Mouse (Mus musculus): ENCODE results near the gene Cinp. TPM values are rescaled to one million over a fixed set of nuclear protein-coding genes. Genes with fewer than 3 reads are reported as not detected.
A peak's percentile ranks its signal among the peaks of the same experiment; 100 is the strongest.
"Not testable (repeated sequence)": the region's sequence is repeated elsewhere in the genome, so short reads cannot be mapped to it uniquely, and the experiment has no call there.

Cinp gene
- polyA plus RNA-seq, 1 experiment from 2014 or later: 65.3 TPM

DNA sequence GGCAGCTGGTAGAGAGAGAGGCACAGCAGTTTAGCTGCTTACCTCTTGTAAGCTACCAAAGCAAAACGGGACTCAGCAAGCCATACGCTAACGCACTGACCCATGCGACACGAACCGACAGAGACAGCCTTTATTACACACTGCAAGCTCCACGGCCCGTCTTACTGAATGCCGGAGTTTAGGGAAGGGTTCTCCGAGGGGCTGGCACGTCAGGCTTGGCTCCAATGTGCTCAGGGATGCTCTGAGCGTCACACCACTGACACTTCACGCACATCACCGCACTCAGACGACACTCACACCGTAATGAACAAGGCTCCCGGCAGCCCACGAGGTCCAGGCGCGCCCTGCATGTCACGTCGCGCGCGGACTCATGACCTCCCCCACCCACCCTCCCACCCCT is 339 bp downstream of the Cinp start:
- no peak overlapping the region for H3K27ac ChIP-seq
- WGBS: under 1% methylated on average over 25 of the region's 25 CpGs
- no peak; the same call in none of the 2 replicates for ATAC-seq (ENCODE audit: low FRiP score, low read depth)

DNA sequence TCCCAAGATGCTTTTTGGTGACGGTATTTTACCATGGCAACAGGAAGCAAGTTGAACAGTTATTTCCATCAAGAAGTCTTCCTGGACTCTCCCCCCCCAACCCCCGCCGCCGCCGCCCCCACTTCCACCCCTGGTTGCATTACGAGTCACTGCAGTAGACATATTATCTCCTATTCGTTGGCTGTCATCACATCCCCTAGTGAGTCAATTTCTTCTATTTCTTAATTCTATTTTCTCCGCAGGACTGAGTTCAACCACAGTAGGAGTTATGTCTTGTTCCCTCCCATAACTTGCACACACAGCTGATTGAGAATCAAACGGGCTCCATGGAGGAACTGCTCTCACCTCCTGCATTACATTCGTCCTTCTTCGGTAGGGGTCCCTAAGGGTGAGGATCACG is 839 bp downstream of the Cinp start:
- 49% methylated on average over 12 of the region's 12 CpGs for WGBS
- Histone ChIP-seq H3K4me2 (replicated peaks) (peak overlapping the region; percentile 95), H3K27ac (no peak overlapping the region), H3K27me3 (replicated peaks) (no peaks in the 10 kb centered on the region), H3K9ac (peak overlapping the region; percentile 81), H3K4me3 (peak overlapping the region; percentile 73), H3K4me1 (peaks cover 15% of the 10 kb centered on the region), H3K36me3 (peaks cover 6% of the 10 kb centered on the region), H3K9me3 (no peaks in the 10 kb centered on the region)
- no peak for ATAC-seq (ENCODE audit: low FRiP score, low read depth)

More for the DNA sequence above, 339 bp downstream of the Cinp start:
- Histone ChIP-seq H3K27me3 (replicated peaks) (no peaks in the 10 kb centered on the region), H3K9me3 (no peaks in the 10 kb centered on the region), H3K4me2 (replicated peaks) (peak overlapping the region; percentile 95), H3K4me1 (peaks cover 15% of the 10 kb centered on the region), H3K36me3 (peaks cover 3% of the 10 kb centered on the region), H3K4me3 (peak overlapping the region; percentile 73), H3K9ac (peak overlapping the region; percentile 81)

DNA sequence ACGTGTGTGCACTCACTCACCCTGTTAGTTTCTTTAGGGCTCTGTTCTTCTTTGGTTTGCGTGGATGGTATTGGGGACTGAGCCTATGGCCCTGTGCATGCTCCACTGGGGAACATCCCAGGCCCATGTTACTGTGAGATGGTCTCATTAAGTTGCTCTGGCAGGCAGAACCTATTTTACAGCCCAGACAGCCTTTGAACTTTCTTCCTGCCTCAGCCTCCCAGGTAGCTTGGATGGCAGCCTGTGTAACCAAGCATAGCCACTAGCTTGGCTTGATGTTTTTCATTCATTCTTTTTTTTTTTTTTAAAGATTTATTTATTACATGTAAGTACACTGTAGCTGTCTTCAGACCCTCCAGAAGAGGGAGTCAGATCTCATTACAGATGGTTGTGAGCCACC is 3.7 kb downstream of the Cinp start:
- peaks cover 14% of the 10 kb centered on the region for H3K4me1 ChIP-seq
- no peak overlapping the region for H3K4me3 ChIP-seq
- H3K27ac ChIP-seq: no peak overlapping the region
- no peaks in the 10 kb centered on the region for H3K9me3 ChIP-seq
- H3K9ac ChIP-seq: no peak overlapping the region
- no peak for ATAC-seq (ENCODE audit: low FRiP score, low read depth)
- H3K4me2 ChIP-seq (replicated peaks): no peak overlapping the region
- 93% methylated on average over 2 of the region's 2 CpGs for WGBS
- peaks cover 30% of the 10 kb centered on the region for H3K36me3 ChIP-seq
- no peaks in the 10 kb centered on the region for H3K27me3 ChIP-seq (replicated peaks)

DNA sequence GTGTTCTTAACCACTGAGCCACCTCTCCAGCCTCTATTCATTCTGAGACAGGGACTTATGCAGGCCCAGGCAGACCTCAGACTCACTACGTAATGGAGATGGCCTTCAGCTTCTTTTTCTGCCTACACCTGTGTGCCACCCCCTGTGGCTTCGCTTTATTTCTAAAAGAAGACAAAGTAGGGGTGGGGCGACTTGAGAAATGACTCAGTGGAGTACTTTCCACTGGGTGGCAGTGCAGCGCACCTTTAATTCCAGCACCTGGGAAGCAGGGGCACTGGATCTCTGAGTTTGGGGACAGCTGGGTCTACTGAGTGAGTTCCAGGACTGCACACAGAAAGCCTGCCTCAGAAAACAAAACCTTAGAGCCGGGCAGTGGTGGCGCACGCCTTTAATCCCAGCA is 6.7 kb downstream of the Cinp start:
- Histone ChIP-seq H3K9me3 (no peaks in the 10 kb centered on the region), H3K9ac (no peak overlapping the region), H3K27ac (no peak overlapping the region), H3K27me3 (replicated peaks) (no peaks in the 10 kb centered on the region), H3K4me2 (replicated peaks) (no peak overlapping the region), H3K4me1 (no peaks in the 10 kb centered on the region), H3K36me3 (peaks cover 54% of the 10 kb centered on the region), H3K4me3 (no peak overlapping the region)
- 89% methylated on average over 7 of the region's 7 CpGs for WGBS
- ATAC-seq (ENCODE audit: low FRiP score, low read depth): no peak

DNA sequence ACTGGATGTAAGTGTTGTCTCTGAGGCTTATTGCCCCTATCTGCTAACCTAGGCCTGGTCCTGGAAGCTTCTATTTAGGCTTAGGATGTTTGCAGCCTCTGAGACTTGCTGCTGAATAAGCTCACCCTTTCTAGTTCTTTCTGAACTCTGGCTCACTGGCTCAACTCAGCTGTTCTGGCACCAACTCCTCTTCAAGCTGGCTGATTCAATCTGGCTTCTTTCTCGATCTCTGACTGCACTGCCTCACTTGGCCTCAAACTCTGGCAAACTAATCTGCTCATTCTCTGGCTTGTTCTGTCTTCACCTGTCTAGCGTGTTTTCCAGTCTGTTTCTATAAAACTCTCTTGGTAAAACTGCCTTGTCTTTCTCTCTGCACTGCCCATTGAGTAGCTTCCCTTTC is 13.6 kb downstream of the Cinp start:
- no peaks in the 10 kb centered on the region for H3K27me3 ChIP-seq (replicated peaks)
- H3K4me1 ChIP-seq: no peaks in the 10 kb centered on the region
- no peaks in the 10 kb centered on the region for H3K9me3 ChIP-seq
- peaks cover 85% of the 10 kb centered on the region for H3K36me3 ChIP-seq
- H3K9ac ChIP-seq: no peak overlapping the region
- no peak for ATAC-seq (ENCODE audit: low FRiP score, low read depth)
- H3K27ac ChIP-seq: no peak overlapping the region
- no peak overlapping the region for H3K4me3 ChIP-seq
- H3K4me2 ChIP-seq (replicated peaks): no peak overlapping the region
- 92% methylated on average over 2 of the region's 2 CpGs for WGBS

DNA sequence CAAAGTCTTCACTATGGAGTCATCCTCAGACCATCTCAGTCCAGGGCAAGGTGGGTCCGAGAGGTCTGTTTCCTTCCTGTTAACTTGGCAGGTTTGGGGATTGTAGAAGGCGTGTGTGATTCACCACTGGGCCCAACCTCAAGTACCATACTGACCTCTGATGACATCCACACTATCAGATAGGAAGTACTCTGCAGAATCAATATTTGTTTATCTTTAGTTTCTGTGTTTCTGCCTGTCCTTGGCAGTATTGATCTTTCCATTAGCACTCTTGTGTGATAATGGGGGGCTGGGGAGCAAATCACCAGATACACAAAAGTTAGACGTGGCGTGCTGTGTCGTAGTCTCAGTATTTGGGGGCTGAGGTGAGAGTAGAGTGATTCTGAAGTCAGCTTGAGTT is 17.7 kb downstream of the Cinp start:
- ATAC-seq (ENCODE audit: low FRiP score, low read depth): no peak
- Histone ChIP-seq H3K4me3 (no peak overlapping the region), H3K9me3 (no peaks in the 10 kb centered on the region), H3K36me3 (peaks cover 78% of the 10 kb centered on the region), H3K4me1 (no peaks in the 10 kb centered on the region), H3K4me2 (replicated peaks) (no peak overlapping the region), H3K9ac (no peak overlapping the region), H3K27me3 (replicated peaks) (no peaks in the 10 kb centered on the region), H3K27ac (no peak overlapping the region)
- WGBS: 96% methylated on average over 5 of the region's 5 CpGs

DNA sequence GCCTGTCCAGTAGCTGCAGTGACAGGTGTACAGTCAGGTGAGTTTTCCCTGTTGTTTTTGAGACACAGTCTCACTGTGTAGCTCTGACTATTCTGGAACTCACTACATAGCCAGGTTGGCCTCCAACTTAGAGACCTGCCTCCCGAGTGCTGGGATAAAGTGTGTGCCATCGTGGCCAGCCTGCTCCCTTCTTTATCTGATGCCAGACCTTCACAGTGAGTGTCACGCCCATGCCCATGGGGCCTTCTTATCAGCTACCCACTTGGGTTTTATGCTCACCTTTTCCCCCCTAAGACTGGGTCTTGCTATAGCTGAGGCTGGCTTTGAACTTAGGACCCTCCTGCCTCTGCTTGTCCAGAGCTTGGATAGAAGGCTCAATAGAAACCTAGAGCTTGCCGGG is 18.8 kb downstream of the Cinp start:
- Histone ChIP-seq H3K27me3 (replicated peaks) (no peaks in the 10 kb centered on the region), H3K27ac (no peak overlapping the region), H3K4me3 (no peak overlapping the region), H3K4me2 (replicated peaks) (no peak overlapping the region), H3K9me3 (no peaks in the 10 kb centered on the region), H3K9ac (no peak overlapping the region), H3K36me3 (peaks cover 75% of the 10 kb centered on the region), H3K4me1 (no peaks in the 10 kb centered on the region)
- WGBS: 89% methylated on average over 4 of the region's 4 CpGs
- no peak for ATAC-seq (ENCODE audit: low FRiP score, low read depth)

DNA sequence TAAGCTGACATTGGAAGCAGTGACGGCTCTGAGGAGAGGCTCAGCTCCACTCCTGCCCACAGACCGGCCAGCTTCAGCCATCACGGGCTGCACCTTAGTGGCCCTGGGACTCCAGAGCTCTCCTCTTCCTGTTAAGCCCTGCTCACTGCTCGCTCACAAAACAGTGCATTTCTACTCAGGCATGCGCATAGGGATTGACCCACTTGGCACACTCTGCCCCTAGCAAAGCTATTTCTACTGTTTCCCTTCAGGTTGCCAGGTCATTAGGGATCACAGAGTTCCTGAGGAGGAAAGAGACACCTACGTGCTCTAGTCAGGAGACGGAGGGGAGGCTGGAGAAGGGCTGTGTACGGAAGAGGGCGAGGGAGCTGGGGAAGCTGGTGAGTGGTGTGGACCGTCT is 23.0 kb downstream of the Cinp start:
- H3K4me2 ChIP-seq (replicated peaks): no peak overlapping the region
- H3K36me3 ChIP-seq: peaks cover 56% of the 10 kb centered on the region
- H3K27ac ChIP-seq: no peak overlapping the region
- no peaks in the 10 kb centered on the region for H3K27me3 ChIP-seq (replicated peaks)
- no peaks in the 10 kb centered on the region for H3K9me3 ChIP-seq
- no peaks in the 10 kb centered on the region for H3K4me1 ChIP-seq
- no peak for ATAC-seq (ENCODE audit: low FRiP score, low read depth)
- no peak overlapping the region for H3K9ac ChIP-seq
- H3K4me3 ChIP-seq: no peak overlapping the region
- 88% methylated on average over 10 of the region's 10 CpGs for WGBS

DNA sequence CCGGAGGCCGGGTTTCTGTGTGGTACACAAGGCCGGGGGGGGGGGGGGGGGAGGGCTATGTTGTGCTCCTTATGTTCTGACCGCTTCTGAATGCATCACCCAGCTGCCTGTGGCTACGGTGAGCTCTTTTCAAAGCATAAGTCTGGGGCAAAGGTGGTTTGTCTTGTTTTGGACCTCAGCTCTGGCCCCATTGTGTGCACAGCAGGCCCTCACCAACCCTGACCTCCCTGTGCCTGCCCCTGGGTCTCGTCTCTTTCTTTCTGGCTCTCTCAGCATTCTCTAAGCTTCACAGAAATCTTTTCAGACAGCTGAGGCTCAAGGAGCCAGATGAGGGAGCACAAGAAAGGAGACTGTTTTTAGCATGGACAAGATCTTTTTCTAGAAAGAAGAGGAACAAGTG is 23.4 kb downstream of the Cinp start:
- Histone ChIP-seq H3K9me3 (no peaks in the 10 kb centered on the region), H3K27ac (no peak overlapping the region), H3K36me3 (peaks cover 52% of the 10 kb centered on the region), H3K27me3 (replicated peaks) (no peaks in the 10 kb centered on the region), H3K9ac (no peak overlapping the region), H3K4me1 (no peaks in the 10 kb centered on the region), H3K4me3 (no peak overlapping the region), H3K4me2 (replicated peaks) (no peak overlapping the region)
- 67% methylated on average over 6 of the region's 6 CpGs for WGBS
- ATAC-seq (ENCODE audit: low FRiP score, low read depth): no peak

DNA sequence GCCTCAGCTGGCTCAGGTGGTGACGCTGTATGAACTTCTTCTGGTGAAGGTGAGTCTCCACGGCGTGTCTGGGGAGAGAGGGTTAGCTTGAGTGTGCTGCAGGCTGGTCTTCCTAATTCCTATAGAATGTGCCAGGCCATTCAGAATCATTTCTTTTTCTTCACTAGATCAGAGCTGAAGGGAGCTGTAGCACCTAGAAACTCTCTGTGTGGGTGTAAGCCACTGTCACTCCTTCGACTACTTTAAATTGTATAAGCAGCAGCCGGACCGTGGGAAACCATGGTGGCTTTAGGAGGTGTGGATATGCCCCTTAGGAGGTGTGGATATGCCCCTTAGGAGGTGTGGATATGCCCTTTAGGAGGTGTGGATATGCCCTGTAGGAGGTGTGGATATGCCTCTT is 24.9 kb downstream of the Cinp start:
- no peak overlapping the region for H3K27ac ChIP-seq
- H3K9ac ChIP-seq: no peak overlapping the region
- peaks cover 47% of the 10 kb centered on the region for H3K36me3 ChIP-seq
- H3K4me1 ChIP-seq: no peaks in the 10 kb centered on the region
- H3K27me3 ChIP-seq (replicated peaks): no peaks in the 10 kb centered on the region
- WGBS: 95% methylated on average over 6 of the region's 6 CpGs
- no peak overlapping the region for H3K4me2 ChIP-seq (replicated peaks)
- no peaks in the 10 kb centered on the region for H3K9me3 ChIP-seq
- no peak overlapping the region for H3K4me3 ChIP-seq
- ATAC-seq (ENCODE audit: low FRiP score, low read depth): no peak

DNA sequence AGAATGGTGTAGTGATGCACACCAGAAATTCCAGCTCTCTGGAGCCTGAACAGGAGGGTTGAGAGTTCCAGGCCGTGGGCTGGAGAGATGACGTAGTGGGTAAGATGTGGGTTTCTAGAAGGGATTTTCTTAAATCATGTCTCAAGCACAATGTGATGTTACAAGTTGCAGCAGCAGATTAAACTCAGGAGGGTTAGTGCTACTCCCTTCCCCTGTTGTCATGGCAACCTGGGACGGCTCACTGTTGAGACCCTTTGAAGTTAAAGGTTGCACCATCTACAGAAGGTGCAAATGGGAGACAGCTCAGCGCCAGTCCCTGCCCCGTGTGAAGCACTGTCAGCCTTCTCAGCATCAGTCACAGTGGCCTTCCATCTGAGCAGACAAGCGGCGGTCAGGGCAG is 27.7 kb downstream of the Cinp start:
- Histone ChIP-seq H3K4me2 (replicated peaks) (no peak overlapping the region), H3K4me1 (no peaks in the 10 kb centered on the region), H3K27me3 (replicated peaks) (no peaks in the 10 kb centered on the region), H3K4me3 (no peak overlapping the region), H3K36me3 (peaks cover 29% of the 10 kb centered on the region), H3K9me3 (no peaks in the 10 kb centered on the region), H3K9ac (no peak overlapping the region), H3K27ac (no peak overlapping the region)
- WGBS: 43% methylated on average over 7 of the region's 7 CpGs
- ATAC-seq (ENCODE audit: low FRiP score, low read depth): no peak

DNA sequence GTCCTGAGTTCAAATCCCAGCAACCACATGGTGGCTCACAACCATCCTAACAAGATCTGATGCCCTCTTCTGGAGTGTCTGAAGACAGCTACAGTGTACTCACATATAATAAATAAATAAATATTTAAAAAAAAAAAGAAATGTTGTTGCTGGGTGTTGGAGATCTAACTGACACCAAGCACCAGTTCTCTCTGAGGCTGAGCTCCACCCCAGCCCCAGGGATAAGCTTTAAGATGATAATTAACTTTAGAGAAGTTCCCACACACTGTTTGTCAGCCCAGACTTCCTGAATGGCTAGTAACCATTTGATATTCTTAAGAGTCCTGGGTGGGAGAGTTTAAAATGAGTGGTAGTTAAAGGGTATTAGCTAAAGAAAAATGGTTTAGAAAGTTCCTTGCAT is 28.7 kb downstream of the Cinp start:
- Histone ChIP-seq H3K4me3 (no peak overlapping the region), H3K27ac (no peak overlapping the region), H3K36me3 (peaks cover 31% of the 10 kb centered on the region), H3K4me2 (replicated peaks) (no peak overlapping the region), H3K9ac (no peak overlapping the region), H3K4me1 (no peaks in the 10 kb centered on the region), H3K9me3 (no peaks in the 10 kb centered on the region), H3K27me3 (replicated peaks) (no peaks in the 10 kb centered on the region)
- ATAC-seq (ENCODE audit: low FRiP score, low read depth): no peak

DNA sequence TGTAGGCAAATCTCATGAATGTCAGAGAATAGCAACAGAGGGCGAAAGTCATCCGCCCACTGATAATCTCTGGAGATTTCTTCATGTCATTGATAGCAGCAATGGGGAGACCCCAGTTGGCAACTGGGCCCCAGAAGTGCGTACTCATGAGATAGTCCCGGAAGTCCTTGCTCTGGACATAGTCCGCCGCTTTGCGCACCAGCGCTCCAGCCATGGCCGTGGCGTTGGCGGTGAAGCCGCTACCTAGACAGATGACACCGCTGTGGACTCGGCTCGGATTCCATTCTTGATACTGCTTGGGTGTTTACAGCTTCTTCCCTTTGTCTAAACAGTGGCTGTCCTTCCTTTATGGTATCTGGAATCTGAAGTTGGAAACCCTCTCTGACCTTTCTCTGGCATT is 30.3 kb downstream of the Cinp start:
- not testable (repeated sequence) for H3K4me2 ChIP-seq (replicated peaks); H3K27me3 ChIP-seq (replicated peaks); H3K9me3 ChIP-seq; H3K4me3 ChIP-seq; ATAC-seq (ENCODE audit: low FRiP score, low read depth); H3K4me1 ChIP-seq; H3K27ac ChIP-seq; H3K9ac ChIP-seq
- H3K36me3 ChIP-seq: peaks cover 30% of the 10 kb centered on the region
- WGBS: 97% methylated on average over 15 of the region's 15 CpGs

DNA sequence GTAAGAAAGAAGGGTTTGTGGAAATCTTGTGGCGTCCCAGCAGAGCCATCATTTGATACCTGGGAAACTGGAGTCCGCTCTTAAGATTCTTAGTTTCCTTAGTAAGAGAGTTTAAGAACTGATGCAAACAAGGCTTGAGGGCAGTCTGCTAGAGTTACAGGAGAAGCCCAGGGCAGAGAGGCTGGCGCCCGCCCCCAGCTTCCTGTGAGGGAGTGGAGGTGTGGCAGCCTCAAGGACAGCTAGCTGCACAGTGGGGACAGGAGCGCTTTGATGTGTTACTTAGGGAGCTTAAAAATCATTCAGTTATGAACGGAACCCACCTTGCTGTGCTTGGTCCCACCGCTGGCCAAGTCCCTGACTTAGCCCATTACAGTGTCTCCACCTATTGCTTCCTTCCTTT is 31.7 kb downstream of the Cinp start:
- ATAC-seq (ENCODE audit: low FRiP score, low read depth): no peak
- no peak overlapping the region for H3K9ac ChIP-seq
- 92% methylated on average over 7 of the region's 7 CpGs for WGBS
- peaks cover 24% of the 10 kb centered on the region for H3K36me3 ChIP-seq
- H3K27ac ChIP-seq: no peak overlapping the region
- H3K4me3 ChIP-seq: no peak overlapping the region
- H3K9me3 ChIP-seq: no peaks in the 10 kb centered on the region
- no peak overlapping the region for H3K4me2 ChIP-seq (replicated peaks)
- no peaks in the 10 kb centered on the region for H3K27me3 ChIP-seq (replicated peaks)
- no peaks in the 10 kb centered on the region for H3K4me1 ChIP-seq

Data from neural tube, embryonic 12.5 days (tissue).